Mouse (Mus musculus) thymus, adult 18-20 months (tissue): ENCODE data around the gene B3galt4.

Experiments
- DNase-seq, 2 experiments: peaks; one replicate each; pipeline ENCODE4 v3.0.0; 2022; ENCODE audit warnings: mixed read lengths in 2 of 2

The B3galt4 gene

DNA sequence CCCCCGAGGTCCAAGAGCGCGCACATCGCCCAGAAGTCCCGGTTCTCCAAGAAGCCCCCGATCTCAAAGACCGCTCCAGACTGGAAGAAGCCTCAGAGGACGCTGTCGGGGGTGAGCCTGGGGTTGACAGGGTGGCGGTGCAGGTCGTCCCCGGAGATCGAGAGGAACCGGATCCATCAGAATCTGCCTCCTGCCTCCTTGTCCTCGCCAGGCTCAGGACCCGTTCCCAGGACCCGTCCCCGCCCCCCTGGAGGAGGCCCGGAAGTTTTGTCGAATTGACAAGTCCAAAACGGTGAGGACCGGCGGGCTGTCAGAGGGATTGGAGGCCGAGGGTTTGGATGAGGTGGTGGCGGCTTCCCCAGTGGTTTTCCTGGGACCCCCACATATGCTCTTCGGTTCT is 10.3 kb downstream of the B3galt4 start:
- peak in 1 of 2 experiments; percentile 38 for DNase-seq

- DNase-seq = peak in 1 of 2 experiments; percentile 81
Observed at GRCm38 (mm10) chr17:33940206-33940805, 11.0 kb downstream of the B3galt4 start, which contains the start of the genes Pfdn6 and Wdr46. Gene Pfdn6, minus strand, starts transcription at chr17:33940343. Gene Wdr46, plus strand, starts transcription at chr17:33940660.

DNA sequence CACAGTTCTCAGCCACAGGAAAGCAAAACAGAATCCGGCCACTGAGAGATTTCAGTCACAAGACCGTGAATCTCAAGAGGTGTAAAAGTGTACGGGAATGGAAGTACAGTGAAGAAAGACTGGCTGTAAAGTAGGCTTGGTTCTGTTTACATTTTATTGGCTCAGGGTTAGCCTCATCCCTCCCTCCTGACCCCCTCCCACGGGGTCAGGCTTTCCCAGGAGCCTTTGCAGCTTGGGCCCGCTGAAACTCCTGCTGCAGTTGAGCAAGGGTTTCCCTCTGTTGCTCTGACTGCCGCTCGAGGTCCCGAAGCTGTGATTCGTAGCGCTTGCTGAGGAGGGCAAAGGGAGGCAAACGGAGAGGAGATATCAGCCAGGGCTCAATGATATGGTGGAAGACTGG is 12.5 kb downstream of the B3galt4 start:
- no peak for DNase-seq

DNA sequence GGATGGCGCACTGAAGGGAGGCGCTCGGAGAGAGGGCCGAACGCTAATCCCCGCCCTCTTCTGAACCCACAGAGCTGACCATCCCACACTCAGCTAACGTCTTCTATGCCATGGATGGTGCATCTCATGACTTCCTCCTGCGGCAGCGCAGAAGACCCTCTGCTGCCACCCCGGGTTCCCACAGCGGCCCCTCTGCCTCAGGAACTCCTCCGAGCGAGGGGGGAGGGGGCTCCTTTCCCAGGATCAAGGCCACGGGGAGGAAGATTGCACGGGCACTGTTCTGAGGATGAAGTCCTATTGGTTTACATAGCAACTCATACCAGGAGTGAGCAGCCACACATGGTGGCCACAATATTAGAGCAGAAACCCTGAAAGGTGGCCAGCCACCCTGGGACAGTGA is 14.3 kb downstream of the B3galt4 start:
- DNase-seq = no peak

DNA sequence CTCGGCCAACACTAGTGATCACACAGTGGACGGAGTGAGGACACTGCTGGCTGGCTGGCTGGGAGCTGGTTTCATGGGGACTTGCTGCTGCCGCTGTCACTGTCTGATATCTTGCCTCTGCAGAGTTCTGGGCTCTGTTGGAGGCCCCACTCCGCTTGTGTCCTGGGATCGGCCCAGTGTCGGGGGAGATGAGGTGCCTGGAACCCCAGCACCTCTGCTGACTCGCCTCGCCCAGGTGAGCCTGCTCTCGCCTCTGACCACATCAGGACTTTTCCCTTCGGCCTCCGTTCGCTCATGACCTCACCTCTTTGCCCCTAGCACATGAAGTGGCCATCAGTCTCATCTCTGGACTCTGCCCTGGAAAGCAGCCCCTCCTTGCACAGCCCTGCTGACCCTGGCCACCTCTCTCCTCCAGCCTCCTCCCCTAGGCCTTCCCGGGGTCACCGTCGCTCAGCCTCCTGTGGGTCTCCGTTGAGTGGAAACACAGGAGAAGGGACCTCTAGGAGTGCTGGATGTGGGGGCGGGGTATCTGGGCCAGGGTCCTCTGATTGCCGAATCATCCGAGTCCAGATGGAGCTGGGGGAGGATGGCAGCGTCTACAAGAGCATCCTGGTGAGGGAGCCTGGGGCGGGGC is 15.7 kb downstream of the B3galt4 start:
- no peak for DNase-seq

GRCm38 (mm10) chr17:33932970-33933369 is 18.3 kb downstream of the B3galt4 start:
- DNase-seq = peak in 1 of 2 experiments; percentile 5

GRCm38 (mm10) chr17:33932448-33932847 is 18.8 kb downstream of the B3galt4 start:
- DNase-seq = peak in 1 of 2 experiments; percentile 14

DNA sequence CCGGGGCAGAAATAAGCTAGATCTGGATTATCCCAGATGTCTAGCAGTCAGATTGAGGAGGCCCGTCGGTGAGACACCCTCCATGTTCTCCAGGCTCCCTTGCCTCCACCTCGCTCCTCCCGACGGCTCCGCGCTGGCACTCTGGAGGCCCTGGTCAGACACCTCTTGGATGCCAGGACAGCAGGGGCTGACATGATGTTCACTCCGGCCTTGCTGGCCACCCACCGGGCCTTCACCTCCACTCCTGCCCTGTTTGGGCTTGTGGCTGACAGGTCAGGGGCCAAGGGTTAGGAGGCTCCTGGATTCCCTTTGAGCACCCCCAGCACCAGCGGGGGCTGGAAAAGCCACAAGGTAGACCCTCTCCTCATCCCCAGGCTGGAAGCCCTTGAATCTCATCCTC is 19.3 kb downstream of the B3galt4 start:
- DNase-seq = peak in 1 of 2 experiments; percentile 9

- DNase-seq = peak in 1 of 2 experiments; percentile 32
Observed at GRCm38 (mm10) chr17:33931159-33931866, 20.0 kb downstream of the B3galt4 start.

- DNase-seq = peak; percentile 74 to 80
Observed at GRCm38 (mm10) chr17:33930280-33931158, 20.8 kb downstream of the B3galt4 start.

DNA sequence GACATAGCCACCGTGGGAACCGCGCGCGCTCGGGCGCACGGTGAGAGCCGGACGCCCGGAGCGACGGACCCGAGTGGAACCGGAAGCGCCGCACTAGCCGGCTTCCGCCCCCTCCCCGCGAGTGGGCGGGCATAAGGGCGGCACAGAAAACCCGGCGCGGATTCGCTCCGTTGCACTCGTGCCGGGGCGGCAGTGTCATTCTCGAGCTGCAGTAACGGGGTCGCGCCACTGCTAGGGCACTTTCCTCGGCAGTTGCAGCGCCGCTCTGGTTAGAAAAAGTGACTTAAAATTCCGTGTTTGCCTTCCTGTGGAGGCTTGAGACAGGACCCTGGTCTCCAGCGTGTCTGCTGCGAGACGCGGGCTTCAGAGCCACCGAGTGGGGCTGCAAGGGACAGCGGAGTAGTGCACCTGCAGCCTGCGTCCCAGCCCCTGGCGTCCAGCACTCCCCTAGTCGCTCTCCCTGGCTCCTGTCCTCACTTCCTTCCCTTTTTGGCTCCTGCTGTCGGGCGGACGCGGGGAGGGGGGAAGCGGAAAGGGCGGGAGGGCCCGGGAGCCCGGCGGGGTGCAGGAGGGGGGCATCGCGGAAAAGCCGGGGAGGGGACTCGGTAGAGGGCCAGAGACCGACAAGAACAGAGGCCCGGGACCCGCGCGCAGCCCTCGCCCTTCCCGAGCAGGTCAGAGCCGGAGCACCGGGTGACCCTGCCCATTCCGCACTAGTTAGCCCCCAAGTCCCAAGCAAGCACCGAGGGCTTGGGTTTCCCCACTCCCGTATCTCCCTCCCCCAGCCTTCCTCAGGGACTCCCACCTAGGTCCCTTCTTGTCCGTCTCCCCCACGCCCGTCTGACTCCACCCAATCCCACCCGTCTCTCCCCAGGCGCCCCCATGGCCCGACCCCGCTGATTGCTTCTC is 21.7 kb downstream of the B3galt4 start, which contains the start of gene Rgl2:
TSS of gene Rgl2 (plus strand) at position 173 of the 909 bp plus-strand sequence.
- DNase-seq = peak; percentile 86 to 87

DNA sequence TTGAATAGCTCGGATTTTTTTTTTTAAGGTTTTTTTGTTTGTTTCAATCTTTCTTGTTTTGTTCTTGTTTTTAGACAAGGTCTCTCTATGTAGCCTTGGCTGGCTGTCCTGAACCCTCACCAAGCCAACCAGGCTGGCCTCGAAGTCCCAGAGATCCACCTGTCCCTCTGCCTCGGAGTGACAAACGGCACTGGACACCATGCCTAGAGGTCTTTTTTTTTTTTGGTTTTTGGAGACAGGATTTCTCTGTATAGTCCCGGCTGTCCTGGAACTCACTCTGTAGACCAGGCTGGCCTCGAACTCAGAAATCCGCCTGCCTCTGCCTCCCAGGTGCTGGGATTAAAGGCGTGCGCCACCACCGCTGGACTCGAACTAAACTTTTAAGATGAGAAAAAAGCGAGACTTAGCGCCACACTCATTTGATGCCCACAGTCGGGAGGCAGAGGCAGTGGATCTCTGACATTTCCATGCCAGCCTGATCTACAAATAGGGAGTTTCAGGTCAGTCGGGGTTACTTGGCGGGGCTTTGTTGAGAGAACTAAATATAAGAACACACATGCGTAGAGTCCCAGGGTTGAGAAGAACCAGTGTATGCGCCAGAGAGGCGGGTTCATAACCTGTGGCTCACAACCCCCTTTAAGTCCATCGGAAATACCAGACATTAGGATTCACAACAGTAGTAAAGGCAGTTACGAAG is 22.9 kb downstream of the B3galt4 start:
- peak in 1 of 2 experiments; percentile 6 for DNase-seq

DNA sequence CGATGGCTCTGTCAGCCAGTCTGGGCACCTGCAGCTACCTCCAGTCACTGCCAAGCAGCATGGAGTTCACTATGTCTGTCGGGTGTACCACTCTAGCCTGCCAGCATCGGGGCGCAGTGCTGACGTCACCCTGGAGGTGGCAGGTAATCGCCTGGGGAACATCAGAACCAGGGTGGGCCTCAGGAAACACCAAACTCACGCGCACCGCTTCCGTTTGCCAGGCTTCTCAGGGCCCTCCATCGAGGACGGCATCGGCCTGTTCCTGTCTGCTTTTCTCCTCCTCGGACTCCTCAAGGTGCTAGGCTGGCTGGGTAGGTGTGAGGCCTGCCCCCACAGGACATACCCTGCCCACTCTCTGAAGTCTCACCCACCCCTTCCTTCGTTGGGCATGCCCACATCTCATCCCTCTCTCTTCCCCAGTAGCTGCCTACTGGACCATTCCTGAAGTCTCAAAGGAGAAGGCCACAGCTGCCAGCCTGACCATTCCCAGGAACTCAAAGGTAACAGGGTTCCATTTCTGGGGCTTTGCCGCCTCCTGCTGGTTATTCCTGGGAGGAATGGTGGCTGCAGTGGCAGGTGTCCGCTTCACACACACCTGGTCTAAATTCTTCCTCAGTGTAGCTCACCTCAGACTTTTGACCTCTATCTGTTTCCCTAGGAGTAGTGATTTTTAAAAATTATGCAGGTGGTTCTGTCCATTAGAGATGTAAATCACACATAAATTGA is 24.9 kb downstream of the B3galt4 start:
- DNase-seq = no peak

- DNase-seq = no peak
Observed at GRCm38 (mm10) chr17:33925406-33926116, 25.7 kb downstream of the B3galt4 start.

DNA sequence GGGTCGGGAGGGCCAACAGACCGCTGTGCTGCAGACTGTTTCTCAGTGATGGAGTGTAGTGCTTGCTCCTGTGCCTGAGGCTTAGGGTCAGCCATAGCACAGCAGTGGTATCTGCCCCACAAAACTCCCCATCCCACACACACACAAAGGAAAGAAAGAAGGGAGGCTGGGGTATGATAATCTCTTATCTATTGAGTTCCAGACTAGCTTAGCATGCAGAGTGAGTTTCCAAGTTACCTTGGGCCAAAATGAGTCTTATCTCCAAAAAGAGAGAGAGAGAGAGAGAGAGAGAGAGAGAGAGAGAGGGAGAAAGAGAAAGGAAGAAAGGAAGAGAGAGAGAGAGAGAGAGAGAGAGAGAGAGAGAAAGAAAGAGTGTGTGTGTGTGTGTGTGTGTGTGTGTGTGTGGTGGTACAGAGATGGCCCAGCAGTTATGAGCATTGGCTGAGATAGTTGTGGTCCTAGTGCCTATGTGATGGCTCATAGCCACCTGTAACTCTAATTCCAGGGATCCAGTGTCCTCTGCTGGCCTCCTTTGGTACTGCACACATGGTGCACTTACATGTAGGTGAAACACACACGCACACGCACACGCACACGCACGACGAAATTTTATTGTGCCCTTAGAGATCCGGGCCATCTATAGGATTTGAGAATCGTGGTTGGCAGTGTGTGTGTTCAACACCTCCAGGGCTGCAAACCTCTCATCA is 26.6 kb downstream of the B3galt4 start:
- DNase-seq = no peak

DNA sequence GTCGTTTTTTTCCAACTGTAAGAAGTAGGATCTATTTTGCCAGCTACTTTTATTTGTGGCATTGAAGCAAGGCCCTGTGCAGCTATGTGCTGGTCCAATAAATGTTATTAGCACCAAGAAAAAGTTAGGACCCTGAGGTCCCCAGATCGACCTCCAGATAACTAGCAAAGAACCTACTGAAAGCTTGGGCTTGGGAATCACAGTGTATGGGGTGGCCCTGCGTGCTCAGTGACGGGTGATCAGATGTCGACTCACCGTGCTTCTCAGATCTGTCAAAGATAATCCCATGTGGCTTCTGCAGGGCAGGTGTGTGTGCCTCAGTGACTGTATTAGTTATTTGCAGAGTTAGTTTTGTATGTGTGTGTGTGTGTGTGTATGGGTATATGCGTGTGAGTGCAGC is 29.9 kb downstream of the B3galt4 start:
- no peak for DNase-seq

DNA sequence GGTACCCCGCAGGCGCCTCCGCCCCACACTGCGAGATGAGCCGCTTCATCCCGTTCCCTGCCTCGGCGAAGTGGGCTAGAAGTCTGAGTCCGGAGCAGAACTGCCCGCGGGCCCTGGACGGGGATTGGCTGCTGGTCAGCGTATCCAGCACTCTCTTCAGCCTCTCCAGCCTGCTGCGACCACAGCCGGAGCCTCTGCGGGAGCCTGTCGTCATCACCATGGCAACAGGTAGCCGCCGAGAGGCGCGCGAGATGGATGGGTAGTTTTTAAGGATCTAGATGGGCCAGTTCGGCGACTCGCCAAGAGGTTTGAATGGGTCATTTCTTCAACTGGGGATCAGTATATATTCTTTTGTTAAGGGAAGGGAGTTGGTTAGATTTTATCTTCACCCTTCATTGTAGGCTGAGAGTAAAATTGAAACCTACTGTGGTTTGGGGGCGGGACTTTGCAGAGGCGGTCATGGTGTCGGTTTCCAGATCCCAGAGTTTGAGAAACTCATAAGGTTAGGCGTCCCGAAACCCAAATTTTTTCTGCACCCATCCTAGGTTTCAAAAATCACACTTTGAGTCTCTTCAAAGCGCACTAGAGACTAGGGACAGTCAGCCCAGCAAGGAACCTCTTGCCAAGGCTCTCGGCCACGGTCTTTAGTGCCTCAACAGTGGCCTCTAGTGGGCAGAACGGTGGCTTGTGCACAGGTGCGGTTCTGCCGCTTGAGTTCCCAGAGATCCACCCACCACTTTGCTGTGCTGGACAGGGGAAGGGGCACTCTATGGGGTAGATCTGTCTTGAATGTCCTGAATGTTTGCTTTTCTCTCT is 30.8 kb downstream of the B3galt4 start:
- DNase-seq = peak; percentile 65 to 76
